28 mouse cellular contexts compared by ENCODE assay signal in genomic region chr15:89292795-89293194, GRCm38 (mm10). TPM values are rescaled to one million over a fixed set of nuclear protein-coding genes. Genes with fewer than 3 reads are reported as not detected.
DNase-seq lines count a peak whose midpoint lies in the region; ATAC-seq and TF ChIP-seq lines count a peak whose summit lies in the region.
"Had no signal": no experiment of that assay in that cellular context is flagged by ENCODE, and none has a peak within 500 bp of the region (broad histone marks: within the 10 kb centered on the region; RNA-seq: fewer than 3 reads in every experiment).

No protein-coding gene starts in this region.

- 33% methylated on average over 2 of the region's 2 CpGs for WGBS in liver, embryonic 13.5 days (ENCODE audit: insufficient replicate concordance)
- 38% methylated on average over 2 of the region's 2 CpGs for WGBS in liver, postnatal 0 days (ENCODE audit: insufficient replicate concordance)
- 42% methylated on average over 2 of the region's 2 CpGs for WGBS in liver, embryonic 15.5 days (ENCODE audit: insufficient replicate concordance)
- 73% methylated on average over 2 of the region's 2 CpGs for WGBS in forebrain, embryonic 16.5 days

- no peak for TF ChIP-seq EP300 in liver, postnatal 0 days (IDR thresholded peaks at IDR 0.05; ENCODE audit: low read depth)

- peaks cover 56% of the 10 kb centered on the region for H3K4me1 ChIP-seq in liver, embryonic 13.5 days (replicated peaks)
- no peaks in the 10 kb centered on the region for H3K4me1 ChIP-seq in liver, postnatal 0 days (ENCODE audit: insufficient read depth)
- peaks cover 44% of the 10 kb centered on the region for H3K4me1 ChIP-seq in liver, embryonic 15.5 days (replicated peaks)
- no peaks in the 10 kb centered on the region for H3K4me1 ChIP-seq in forebrain, embryonic 16.5 days (replicated peaks; ENCODE audit: control insufficient read depth, insufficient read depth, low read length)
- H3K4me1 ChIP-seq: embryonic facial prominence, embryonic 13.5 days; embryonic facial prominence, embryonic 15.5 days; forebrain, embryonic 10.5 days; forebrain, embryonic 12.5 days had no signal

- peak overlapping the region; percentile 76 for H3K27ac ChIP-seq in liver, embryonic 13.5 days
- no peak overlapping the region for H3K27ac ChIP-seq in liver, postnatal 0 days (ENCODE audit: low read depth)
- H3K27ac ChIP-seq in liver, embryonic 15.5 days (replicated peaks): peak overlapping the region; percentile 38; the same call in 1 of the 2 replicates
- no peak overlapping the region for H3K27ac ChIP-seq in forebrain, embryonic 16.5 days (ENCODE audit: low read length)
- H3K27ac ChIP-seq: embryonic facial prominence, embryonic 13.5 days; embryonic facial prominence, embryonic 15.5 days; forebrain, embryonic 10.5 days; forebrain, embryonic 12.5 days had no signal

- peaks cover 93% of the 10 kb centered on the region for H3K36me3 ChIP-seq in liver, embryonic 13.5 days
- H3K36me3 ChIP-seq in liver, postnatal 0 days (replicated peaks; ENCODE audit: insufficient read depth, low read length): peaks cover 62% of the 10 kb centered on the region
- H3K36me3 ChIP-seq in liver, embryonic 15.5 days (replicated peaks): peaks cover 81% of the 10 kb centered on the region
- peaks cover 24% of the 10 kb centered on the region for H3K36me3 ChIP-seq in forebrain, embryonic 16.5 days (ENCODE audit: control insufficient read depth, insufficient read depth)

- no peaks in the 10 kb centered on the region for H3K9me3 ChIP-seq in liver, embryonic 13.5 days (replicated peaks)
- H3K9me3 ChIP-seq in liver, postnatal 0 days (ENCODE audit: low read length): no peaks in the 10 kb centered on the region
- no peaks in the 10 kb centered on the region for H3K9me3 ChIP-seq in liver, embryonic 15.5 days (replicated peaks)
- H3K9me3 ChIP-seq in forebrain, embryonic 16.5 days (ENCODE audit: control insufficient read depth, low read length): no peaks in the 10 kb centered on the region
- H3K9me3 ChIP-seq: embryonic facial prominence, embryonic 13.5 days; embryonic facial prominence, embryonic 15.5 days; forebrain, embryonic 10.5 days; forebrain, embryonic 12.5 days had no signal

- H3K4me2 ChIP-seq in liver, embryonic 13.5 days: no peak overlapping the region
- H3K4me2 ChIP-seq in liver, postnatal 0 days (ENCODE audit: low read depth, low read length): no peak overlapping the region
- H3K4me2 ChIP-seq in liver, embryonic 15.5 days: no peak overlapping the region
- H3K4me2 ChIP-seq in forebrain, embryonic 16.5 days (ENCODE audit: low read length): no peak overlapping the region
- H3K4me2 ChIP-seq: embryonic facial prominence, embryonic 13.5 days; embryonic facial prominence, embryonic 15.5 days; forebrain, embryonic 12.5 days had no signal

- H3K27me3 ChIP-seq in liver, embryonic 13.5 days: no peaks in the 10 kb centered on the region
- no peaks in the 10 kb centered on the region for H3K27me3 ChIP-seq in liver, postnatal 0 days (ENCODE audit: insufficient read depth, low read length)
- H3K27me3 ChIP-seq in liver, embryonic 15.5 days: no peaks in the 10 kb centered on the region
- H3K27me3 ChIP-seq in forebrain, embryonic 16.5 days (replicated peaks; ENCODE audit: control insufficient read depth, insufficient read depth, low read length): no peaks in the 10 kb centered on the region
- H3K27me3 ChIP-seq: embryonic facial prominence, embryonic 13.5 days; embryonic facial prominence, embryonic 15.5 days; forebrain, embryonic 12.5 days had no signal

- no peak for DNase-seq in liver, embryonic 13.5 days
- DNase-seq in liver, postnatal 0 days: no peak
- DNase-seq in c-Kit-positive CD71-positive TER-119-positive erythroid progenitor cells, embryonic 14.5 days (ENCODE audit: low spot score): peak; percentile 51
- DNase-seq in yolk sac, embryonic 10.5 days (ENCODE audit: low spot score): peak; percentile 17
- DNase-seq in adrenal gland, postnatal 25 days: no peak
- DNase-seq: adrenal gland, adult 2 months; adrenal gland, postnatal 10 days; adrenal gland, postnatal 36 days; cerebellum, adult 11 months; cerebellum, adult 18-20 months; cerebellum, adult 8-10 months; cerebellum, adult 9-11 months; cerebellum, postnatal 14 days; cerebellum, postnatal 36 days; embryo, embryonic 11 days; forebrain, postnatal 0 days had no signal

- H3K4me3 ChIP-seq in liver, embryonic 13.5 days (replicated peaks): no peak overlapping the region
- H3K4me3 ChIP-seq in liver, postnatal 0 days (ENCODE audit: low read depth, low read length): no peak overlapping the region
- no peak overlapping the region for H3K4me3 ChIP-seq in liver, embryonic 15.5 days (replicated peaks)
- no peak overlapping the region for H3K4me3 ChIP-seq in forebrain, embryonic 16.5 days (replicated peaks; ENCODE audit: low read length)
- H3K4me3 ChIP-seq: embryonic facial prominence, embryonic 13.5 days; embryonic facial prominence, embryonic 15.5 days; erythroblast, embryonic 14.5 days; forebrain, embryonic 10.5 days; forebrain, embryonic 12.5 days had no signal

- H3K9ac ChIP-seq in liver, embryonic 13.5 days: peak overlapping the region; percentile 3; the same call in 1 of the 2 replicates
- no peak overlapping the region for H3K9ac ChIP-seq in liver, postnatal 0 days (replicated peaks)
- no peak overlapping the region for H3K9ac ChIP-seq in liver, embryonic 15.5 days
- H3K9ac ChIP-seq in forebrain, embryonic 16.5 days (replicated peaks; ENCODE audit: low read depth, low read length): no peak overlapping the region
- H3K9ac ChIP-seq: embryonic facial prominence, embryonic 13.5 days; embryonic facial prominence, embryonic 15.5 days; forebrain, embryonic 12.5 days; forebrain, postnatal 0 days had no signal

- no peak for ATAC-seq in liver, embryonic 13.5 days (ENCODE audit: low read depth)
- ATAC-seq in liver, postnatal 0 days: no peak
- no peak for ATAC-seq in liver, embryonic 15.5 days (ENCODE audit: insufficient read depth)
- no peak for ATAC-seq in forebrain, embryonic 16.5 days
- ATAC-seq: forebrain, embryonic 14.5 days; forebrain, postnatal 0 days had no signal

- TF ChIP-seq CTCF in liver, postnatal 0 days (IDR thresholded peaks at IDR 0.05; ENCODE audit: low read depth): no peak

RNA-seq across cellular contexts. Expression of gene Sbf1, which starts 22.3 kb away (rescaled TPM):
- 18.8 and 21.7 TPM in 2 replicates for polyA plus RNA-seq in liver, embryonic 13.5 days (2015; fragmentation: Nextera tagmentation; extraction: Ambion mirVana)
- 16.5 and 17.0 TPM in 2 replicates for polyA plus RNA-seq in liver, postnatal 0 days (2015; fragmentation: Nextera tagmentation; extraction: Ambion mirVana)
- polyA plus RNA-seq in liver, embryonic 15.5 days (2015; fragmentation: Nextera tagmentation; extraction: Ambion mirVana): 21.4 and 28.6 TPM in 2 replicates
- polyA plus RNA-seq in forebrain, embryonic 16.5 days (2015; fragmentation: Nextera tagmentation; extraction: Ambion mirVana): 81.8 and 97.2 TPM in 2 replicates
- 101 and 107 TPM in 2 replicates for total RNA-seq in adrenal gland, postnatal 25 days (2021)

RNA-seq across cellular contexts. Expression of gene Adm2, which starts 29.7 kb away (rescaled TPM):
- 1.4 and 2.4 TPM in 2 replicates for polyA plus RNA-seq in liver, embryonic 13.5 days (2015; fragmentation: Nextera tagmentation; extraction: Ambion mirVana)
- 1.4 and 3.7 TPM in 2 replicates for polyA plus RNA-seq in liver, postnatal 0 days (2015; fragmentation: Nextera tagmentation; extraction: Ambion mirVana)
- polyA plus RNA-seq in liver, embryonic 15.5 days (2015; fragmentation: Nextera tagmentation; extraction: Ambion mirVana): 1.7 and 2.0 TPM in 2 replicates
- polyA plus RNA-seq in forebrain, embryonic 16.5 days (2015; fragmentation: Nextera tagmentation; extraction: Ambion mirVana): not detected in 2 replicates
- total RNA-seq in adrenal gland, postnatal 25 days (2021): not detected in 2 replicates
- total RNA-seq: adrenal gland, adult 2 months; adrenal gland, postnatal 10 days; adrenal gland, postnatal 36 days; common myeloid progenitor, adult 5-6 weeks; forebrain, postnatal 0 days had no signal
- polyA plus RNA-seq: embryonic facial prominence, embryonic 11.5 days; embryonic facial prominence, embryonic 13.5 days; forebrain, embryonic 12.5 days; forebrain, embryonic 14.5 days; forebrain, postnatal 0 days had no signal

RNA-seq across cellular contexts. Expression of gene Miox, which starts 41.4 kb away (rescaled TPM):
- 5.6 and 6.8 TPM in 2 replicates for polyA plus RNA-seq in liver, embryonic 13.5 days (2015; fragmentation: Nextera tagmentation; extraction: Ambion mirVana)
- polyA plus RNA-seq in liver, postnatal 0 days (2015; fragmentation: Nextera tagmentation; extraction: Ambion mirVana): 22.9 and 27.0 TPM in 2 replicates
- polyA plus RNA-seq in liver, embryonic 15.5 days (2015; fragmentation: Nextera tagmentation; extraction: Ambion mirVana): 10.3 and 10.6 TPM in 2 replicates
- polyA plus RNA-seq in forebrain, embryonic 16.5 days (2015; fragmentation: Nextera tagmentation; extraction: Ambion mirVana): not detected in 2 replicates
- not detected in 2 replicates for total RNA-seq in adrenal gland, postnatal 25 days (2021)
- total RNA-seq: adrenal gland, adult 2 months; adrenal gland, postnatal 36 days; common myeloid progenitor, adult 5-6 weeks; forebrain, postnatal 0 days; MEL had no signal
- polyA plus RNA-seq: C2C12; embryonic facial prominence, embryonic 11.5 days; embryonic facial prominence, embryonic 13.5 days; embryonic facial prominence, embryonic 15.5 days; erythroblast, embryonic 14.5 days; forebrain, embryonic 10.5 days; forebrain, embryonic 12.5 days; forebrain, embryonic 14.5 days; forebrain, postnatal 0 days had no signal

Comparison
In these comparisons a context has a peak if more than half of its experiments do, and no peak if none do; other contexts are left out.
1. H3K27ac ChIP-seq: peak in liver, embryonic 13.5 days (single experiment) and liver, embryonic 15.5 days (single experiment); none in liver, postnatal 0 days (single experiment) and forebrain, embryonic 16.5 days (single experiment).
2. DNase-seq: peak in c-Kit-positive CD71-positive TER-119-positive erythroid progenitor cells, embryonic 14.5 days (single experiment) and yolk sac, embryonic 10.5 days (single experiment); none in liver, embryonic 13.5 days (single experiment), liver, postnatal 0 days (single experiment) and adrenal gland, postnatal 25 days (single experiment).